Mouse (Mus musculus): ENCODE data around the gene Insig1. TPM values are rescaled to one million over a fixed set of nuclear protein-coding genes. Genes with fewer than 3 reads are reported as not detected.

Gene Insig1
- total and polyA plus RNA-seq, 2 experiments from 2014 or later: 100.0 to 183 TPM

- no peaks in the 10 kb centered on the region for H3K9me3 ChIP-seq (ENCODE audit: low read length)
- H3K36me3 ChIP-seq (ENCODE audit: insufficient read depth, low read length): no peaks in the 10 kb centered on the region
- H3K9ac ChIP-seq (replicated peaks; ENCODE audit: low read length): no peak overlapping the region
- WGBS: 39% methylated on average over 2 of the region's 2 CpGs
- H3K27ac ChIP-seq: no peak overlapping the region
- H3K4me2 ChIP-seq (ENCODE audit: low read depth, low read length): no peak overlapping the region
- DNase-seq (ENCODE audit: low spot score): no peak
- no peak overlapping the region for H3K4me3 ChIP-seq (ENCODE audit: low read length)
- no peak for ATAC-seq
- H3K4me1 ChIP-seq (ENCODE audit: insufficient read depth, low read length): no peaks in the 10 kb centered on the region
- H3K27me3 ChIP-seq (ENCODE audit: insufficient read depth, low read length): no peaks in the 10 kb centered on the region
- no peak for TF ChIP-seq CTCF (IDR thresholded peaks at IDR 0.05; ENCODE audit: low read depth)
Observed at GRCm38 (mm10) chr5:28110881-28111280, 39.7 kb downstream of the Insig1 start.

GRCm38 (mm10) chr5:28117251-28117880, 46.2 kb downstream of the Insig1 start:
- 7% methylated on average over 13 of the region's 13 CpGs for WGBS
- peak overlapping the region; percentile 31; the same call in 1 of the 2 replicates for H3K9ac ChIP-seq (replicated peaks; ENCODE audit: low read length)
- H3K4me2 ChIP-seq (ENCODE audit: low read depth, low read length): peak overlapping the region; percentile 62
- DNase-seq (ENCODE audit: low spot score) (no peak), ATAC-seq (no peak)
- no peak overlapping the region for H3K4me3 ChIP-seq (ENCODE audit: low read length)
- peaks cover 38% of the 10 kb centered on the region for H3K27me3 ChIP-seq (ENCODE audit: insufficient read depth, low read length)
- no peak for TF ChIP-seq CTCF (IDR thresholded peaks at IDR 0.05; ENCODE audit: low read depth)
- H3K9me3 ChIP-seq (ENCODE audit: low read length): no peaks in the 10 kb centered on the region
- H3K27ac ChIP-seq: no peak overlapping the region
- H3K4me1 ChIP-seq (ENCODE audit: insufficient read depth, low read length): no peaks in the 10 kb centered on the region
- H3K36me3 ChIP-seq (ENCODE audit: insufficient read depth, low read length): no peaks in the 10 kb centered on the region

- peak overlapping the region; percentile 31 for H3K9ac ChIP-seq (replicated peaks; ENCODE audit: low read length)
Observed at GRCm38 (mm10) chr5:28117882-28118530, 46.8 kb downstream of the Insig1 start.

GRCm38 (mm10) chr5:28118531-28118925, 47.4 kb downstream of the Insig1 start:
- H3K36me3 ChIP-seq (ENCODE audit: insufficient read depth, low read length): no peaks in the 10 kb centered on the region
- H3K27me3 ChIP-seq (ENCODE audit: insufficient read depth, low read length): peaks cover 38% of the 10 kb centered on the region
- under 1% methylated on average over 19 of the region's 19 CpGs for WGBS
- ATAC-seq (no peak), DNase-seq (ENCODE audit: low spot score) (no peak)
- H3K4me3 ChIP-seq (ENCODE audit: low read length): peak overlapping the region; percentile 28
- H3K4me1 ChIP-seq (ENCODE audit: insufficient read depth, low read length): no peaks in the 10 kb centered on the region
- TF ChIP-seq CTCF (IDR thresholded peaks at IDR 0.05; ENCODE audit: low read depth): no peak
- no peak overlapping the region for H3K27ac ChIP-seq
- H3K9ac ChIP-seq (replicated peaks; ENCODE audit: low read length): peak overlapping the region; percentile 31; the same call in 1 of the 2 replicates
- no peaks in the 10 kb centered on the region for H3K9me3 ChIP-seq (ENCODE audit: low read length)
- H3K4me2 ChIP-seq (ENCODE audit: low read depth, low read length): peak overlapping the region; percentile 62

More at GRCm38 (mm10) chr5:28117882-28118530, 46.8 kb downstream of the Insig1 start:
- Histone ChIP-seq H3K4me3 (ENCODE audit: low read length) (peak overlapping the region; percentile 28), H3K9me3 (ENCODE audit: low read length) (no peaks in the 10 kb centered on the region), H3K27me3 (ENCODE audit: insufficient read depth, low read length) (peaks cover 38% of the 10 kb centered on the region), H3K4me1 (ENCODE audit: insufficient read depth, low read length) (no peaks in the 10 kb centered on the region), H3K4me2 (ENCODE audit: low read depth, low read length) (peak overlapping the region; percentile 62), H3K36me3 (ENCODE audit: insufficient read depth, low read length) (no peaks in the 10 kb centered on the region), H3K27ac (no peak overlapping the region)
- DNase-seq (ENCODE audit: low spot score) (peak; percentile 27), ATAC-seq (peak; percentile 54)
- under 1% methylated on average over 30 of the region's 30 CpGs for WGBS
- TF ChIP-seq CTCF (IDR thresholded peaks at IDR 0.05; ENCODE audit: low read depth): no peak

GRCm38 (mm10) chr5:28119576-28119975, 48.4 kb downstream of the Insig1 start:
- Histone ChIP-seq H3K4me2 (ENCODE audit: low read depth, low read length) (no peak overlapping the region), H3K27me3 (ENCODE audit: insufficient read depth, low read length) (peaks cover 42% of the 10 kb centered on the region), H3K4me1 (ENCODE audit: insufficient read depth, low read length) (no peaks in the 10 kb centered on the region), H3K9me3 (ENCODE audit: low read length) (no peaks in the 10 kb centered on the region), H3K9ac (replicated peaks; ENCODE audit: low read length) (no peak overlapping the region), H3K36me3 (ENCODE audit: insufficient read depth, low read length) (no peaks in the 10 kb centered on the region), H3K27ac (no peak overlapping the region), H3K4me3 (ENCODE audit: low read length) (no peak overlapping the region)
- DNase-seq (ENCODE audit: low spot score) (no peak), ATAC-seq (no peak)
- no peak for TF ChIP-seq CTCF (IDR thresholded peaks at IDR 0.05; ENCODE audit: low read depth)
- WGBS: 23% methylated on average over 3 of the region's 3 CpGs

GRCm38 (mm10) chr5:28122491-28123454, 51.6 kb downstream of the Insig1 start:
- Histone ChIP-seq H3K27me3 (ENCODE audit: insufficient read depth, low read length) (peaks cover 46% of the 10 kb centered on the region), H3K4me2 (ENCODE audit: low read depth, low read length) (peak overlapping the region; percentile 35), H3K4me1 (ENCODE audit: insufficient read depth, low read length) (no peaks in the 10 kb centered on the region), H3K9ac (replicated peaks; ENCODE audit: low read length) (no peak overlapping the region), H3K9me3 (ENCODE audit: low read length) (no peaks in the 10 kb centered on the region), H3K27ac (peak overlapping the region; percentile 54; the same call in 1 of the 2 replicates), H3K4me3 (ENCODE audit: low read length) (peak overlapping the region; percentile 17), H3K36me3 (ENCODE audit: insufficient read depth, low read length) (no peaks in the 10 kb centered on the region)
- peak; percentile 74 for TF ChIP-seq CTCF (IDR thresholded peaks at IDR 0.05; ENCODE audit: low read depth)
- 2% methylated on average over 27 of the region's 27 CpGs for WGBS
- peak; percentile 91 for DNase-seq (ENCODE audit: low spot score)
- peak; percentile 89 for ATAC-seq
